Mouse (Mus musculus): ENCODE measurements around the gene Olfr1326-ps1. TPM values are rescaled to one million over a fixed set of nuclear protein-coding genes. Genes with fewer than 3 reads are reported as not detected.

The Olfr1326-ps1 gene
- polyA plus RNA-seq (2015; fragmentation: Nextera tagmentation; extraction: Ambion mirVana) = not detected in 2 replicates

DNA sequence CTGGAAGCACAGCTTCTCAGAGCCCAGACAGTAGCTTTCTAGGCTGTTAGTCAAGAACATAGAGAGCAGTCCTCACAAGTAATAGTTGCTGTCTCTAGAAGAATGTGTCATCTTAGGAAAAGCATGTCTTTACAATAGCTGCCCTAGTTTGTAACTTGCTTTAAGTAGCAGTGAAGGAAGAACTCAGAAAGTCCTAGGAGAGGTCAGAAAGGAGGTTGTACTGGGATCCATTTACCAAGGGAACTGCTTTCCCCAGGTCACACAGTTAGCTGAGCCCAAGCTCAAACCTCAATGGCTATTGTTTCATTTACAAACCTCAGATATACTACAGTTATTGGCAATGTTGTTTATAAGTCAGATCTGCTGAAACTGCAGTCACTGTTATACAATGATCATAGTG lies at the start of gene Olfr1326-ps1:
Olfr1326-ps1 (minus strand) TSS at position 101 of the 400 bp plus-strand sequence.
- no peak within 1 kb of the TSS for H3K4me2 ChIP-seq (ENCODE audit: low read length)
- H3K27ac ChIP-seq (ENCODE audit: low read length) = no peak within 1 kb of the TSS
- H3K9ac ChIP-seq (ENCODE audit: low read depth, low read length) = no peak within 1 kb of the TSS
- H3K36me3 ChIP-seq (ENCODE audit: control insufficient read depth, insufficient read depth, low read length) = no peaks in the 10 kb centered on the region
- H3K4me3 ChIP-seq (ENCODE audit: low read depth, low read length) = no peak within 1 kb of the TSS
- no peak for ATAC-seq
- H3K27me3 ChIP-seq (ENCODE audit: control insufficient read depth, insufficient read depth, low read depth, low read length) = no peaks in the 10 kb centered on the region
- no peaks in the 10 kb centered on the region for H3K9me3 ChIP-seq (replicated peaks; ENCODE audit: control insufficient read depth, low read length, poor library complexity, severe bottlenecking)
- no peaks in the 10 kb centered on the region for H3K4me1 ChIP-seq (ENCODE audit: control insufficient read depth, insufficient read depth, low read length)

DNA sequence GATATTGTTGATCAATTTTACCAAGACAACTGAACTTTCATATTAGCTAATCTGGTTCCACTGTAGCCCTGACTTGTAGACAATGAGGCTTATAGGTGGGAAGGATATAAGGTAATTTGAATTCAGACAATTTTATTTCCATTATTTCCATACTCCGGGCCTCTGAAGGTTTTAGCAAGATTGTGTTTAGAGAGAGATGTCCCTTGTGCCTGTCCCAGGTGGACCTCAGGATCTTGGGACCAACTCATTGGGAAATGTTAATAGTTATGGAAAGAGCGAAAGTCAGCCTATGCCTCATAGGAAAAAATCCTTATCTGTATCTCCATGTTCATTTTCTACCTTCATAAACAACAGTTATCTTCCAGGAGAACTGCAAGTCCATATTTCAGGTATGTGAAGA lies 17.7 kb upstream of the Olfr1326-ps1 start, which contains the start of gene Olfr1325:
Olfr1325 (plus strand) TSS at position 301 of the 400 bp plus-strand sequence.
- Histone ChIP-seq H3K9me3 (replicated peaks; ENCODE audit: control insufficient read depth, low read length, poor library complexity, severe bottlenecking) (no peaks in the 10 kb centered on the region), H3K36me3 (ENCODE audit: control insufficient read depth, insufficient read depth, low read length) (no peaks in the 10 kb centered on the region), H3K27ac (ENCODE audit: low read length) (no peak within 1 kb of the TSS), H3K4me2 (ENCODE audit: low read length) (no peak within 1 kb of the TSS), H3K4me3 (ENCODE audit: low read depth, low read length) (no peak within 1 kb of the TSS), H3K4me1 (ENCODE audit: control insufficient read depth, insufficient read depth, low read length) (no peaks in the 10 kb centered on the region), H3K9ac (ENCODE audit: low read depth, low read length) (no peak within 1 kb of the TSS), H3K27me3 (ENCODE audit: control insufficient read depth, insufficient read depth, low read depth, low read length) (no peaks in the 10 kb centered on the region)
- 94% methylated on average over 2 of the region's 2 CpGs for WGBS
- ATAC-seq = no peak

Other genes with a start within 250 kb of the Olfr1326-ps1 start
- 63.9 and 68.4 TPM in 2 replicates for gene Plxna3, start 245.8 kb downstream of the Olfr1326-ps1 start, polyA plus RNA-seq (2015; fragmentation: Nextera tagmentation; extraction: Ambion mirVana)
- gene Lage3, start 221.3 kb downstream of the Olfr1326-ps1 start, polyA plus RNA-seq (2015; fragmentation: Nextera tagmentation; extraction: Ambion mirVana) = 63.2 and 68.7 TPM in 2 replicates
- gene Ubl4a, start 201.7 kb downstream of the Olfr1326-ps1 start, polyA plus RNA-seq (2015; fragmentation: Nextera tagmentation; extraction: Ambion mirVana) = 65.9 and 72.6 TPM in 2 replicates
- 8.5 and 9.7 TPM in 2 replicates for gene Slc10a3, start 201.5 kb downstream of the Olfr1326-ps1 start, polyA plus RNA-seq (2015; fragmentation: Nextera tagmentation; extraction: Ambion mirVana)
- gene Fam3a, start 181.6 kb downstream of the Olfr1326-ps1 start, polyA plus RNA-seq (2015; fragmentation: Nextera tagmentation; extraction: Ambion mirVana) = 33.6 and 36.1 TPM in 2 replicates
- gene Ikbkg, start 181.6 kb downstream of the Olfr1326-ps1 start, polyA plus RNA-seq (2015; fragmentation: Nextera tagmentation; extraction: Ambion mirVana) = 16.4 and 19.9 TPM in 2 replicates
- 47.7 and 49.4 TPM in 2 replicates for gene G6pdx, start 145.7 kb downstream of the Olfr1326-ps1 start, polyA plus RNA-seq (2015; fragmentation: Nextera tagmentation; extraction: Ambion mirVana)
- 0.36 TPM in 1 of 2 replicates, not detected in the other for gene Gm6880, start 93.5 kb downstream of the Olfr1326-ps1 start, polyA plus RNA-seq (2015; fragmentation: Nextera tagmentation; extraction: Ambion mirVana)
- gene Olfr1325, start 17.8 kb upstream of the Olfr1326-ps1 start, polyA plus RNA-seq (2015; fragmentation: Nextera tagmentation; extraction: Ambion mirVana) = not detected in 2 replicates
- gene Gm5640, start 70.7 kb upstream of the Olfr1326-ps1 start, polyA plus RNA-seq (2015; fragmentation: Nextera tagmentation; extraction: Ambion mirVana) = 0.40 and 0.59 TPM in 2 replicates
- not detected in 2 replicates for gene Gm6890, start 166.0 kb upstream of the Olfr1326-ps1 start, polyA plus RNA-seq (2015; fragmentation: Nextera tagmentation; extraction: Ambion mirVana)

Data from midbrain, embryonic 16.5 days (tissue).